ENCODE assay signal across 29 mouse cellular contexts in the genomic region with DNA sequence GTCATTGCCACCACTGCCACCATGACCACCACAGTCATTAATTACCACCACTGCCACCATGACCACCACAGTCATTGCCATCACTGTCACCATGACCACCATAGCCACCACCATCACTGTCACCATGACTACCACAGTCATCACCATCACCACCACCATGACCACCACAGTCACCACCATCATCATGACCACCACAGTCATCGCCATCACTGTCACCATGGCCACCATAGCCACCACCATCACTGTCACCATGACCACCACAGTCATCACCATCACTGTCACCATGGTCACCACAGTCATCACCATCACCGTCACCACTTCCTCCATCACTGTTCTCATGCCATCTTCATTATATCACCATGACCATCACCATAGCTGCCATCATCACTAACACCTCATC. TPM values are rescaled to one million over a fixed set of nuclear protein-coding genes. Genes with fewer than 3 reads are reported as not detected.
A peak's percentile ranks its signal among the peaks of the same experiment; 100 is the strongest.
DNase-seq lines count a peak whose midpoint lies in the region; ATAC-seq and TF ChIP-seq lines count a peak whose summit lies in the region.
"Had no signal": no experiment of that assay in that cellular context is flagged by ENCODE, and none has a peak within 500 bp of the region (broad histone marks: within the 10 kb centered on the region; RNA-seq: fewer than 3 reads in every experiment).

No protein-coding gene starts in this region.

- H3K4me1 ChIP-seq in G1E (ENCODE audit: insufficient read depth, low read depth, low read length) = peaks cover 2% of the 10 kb centered on the region; the same call in 1 of the 2 replicates

- H3K27me3 ChIP-seq in G1E (ENCODE audit: insufficient read depth, low read length) (peaks cover 28% of the 10 kb centered on the region), myocyte (ENCODE audit: control insufficient read depth, insufficient read depth, insufficient read length) (peaks cover 8% of the 10 kb centered on the region)
- H3K27me3 ChIP-seq: embryonic facial prominence, embryonic 13.5 days; forebrain, embryonic 12.5 days; forebrain, embryonic 15.5 days; heart, embryonic 12.5 days; heart, embryonic 15.5 days; Patski had no signal

- no peak for ATAC-seq in G1E (ENCODE audit: extremely low read depth, insufficient number of reproducible peaks, low FRiP score, poor library complexity, severe bottlenecking)
- ATAC-seq: CD4-positive, CD25-positive, alpha-beta regulatory T cell, adult 4 months; forebrain, embryonic 15.5 days; hindbrain, postnatal 0 days; Patski had no signal

- H3ac ChIP-seq in myocyte (ENCODE audit: control insufficient read depth, insufficient read length) = no peak overlapping the region

- TF ChIP-seq POLR2A in myocyte (IDR thresholded peaks at IDR 0.05; ENCODE audit: insufficient read length, low read depth) = no peak

- H3K4me2 ChIP-seq in myocyte (ENCODE audit: low read depth) = no peak overlapping the region
- H3K4me2 ChIP-seq: embryonic facial prominence, embryonic 13.5 days; forebrain, embryonic 12.5 days; forebrain, embryonic 15.5 days; heart, embryonic 12.5 days; heart, embryonic 15.5 days; hindbrain, embryonic 14.5 days had no signal

- H3K27ac ChIP-seq in layer of hippocampus, adult 2 months = 0 out of 2 replicates have a peak overlapping the region, but pooled peaks have one; percentile 95
- H3K27ac ChIP-seq: embryonic facial prominence, embryonic 10.5 days; embryonic facial prominence, embryonic 13.5 days; forebrain, embryonic 12.5 days; forebrain, embryonic 15.5 days; hindbrain, embryonic 14.5 days; hindbrain, postnatal 0 days had no signal

- intact Hi-C loops in left cerebral cortex, postnatal 4 days (cut with DNase I) = no loop called here

- no peak for DNase-seq in layer of hippocampus, adult 2 months (ENCODE audit: low spot score in 2 of 2)
- DNase-seq in layer of hippocampus, adult 8-10 months (ENCODE audit: low spot score in 2 of 2) = no peak
- DNase-seq in G1E (ENCODE audit: low spot score) = no peak
- DNase-seq in spleen, postnatal 36 days (ENCODE audit: low spot score in 2 of 2) = no peak
- no peak for DNase-seq in right cerebral cortex, postnatal 10 days (ENCODE audit: low spot score in 2 of 2)
- DNase-seq in left cerebral cortex, postnatal 4 days = no peak
- DNase-seq: adrenal gland, postnatal 10 days; adrenal gland, postnatal 36 days; B cell, adult 2 months; cerebellum, adult 18-20 months; cerebellum, adult 9-11 months; cerebellum, postnatal 25 days; embryo, embryonic 11 days; gastrocnemius, postnatal 25 days; heart, adult 18-20 months; heart, postnatal 10 days; heart, postnatal 4 days had no signal

- TF ChIP-seq CTCF in layer of hippocampus, adult 2 months (conservative IDR thresholded peaks at IDR 0.05) = no peak
- no peak for TF ChIP-seq CTCF in G1E (IDR thresholded peaks at IDR 0.05; ENCODE audit: low read depth, low read length)

- H3K9me3 ChIP-seq in G1E (replicated peaks) = no peaks in the 10 kb centered on the region; the same call in 1 of the 2 replicates
- H3K9me3 ChIP-seq: embryonic facial prominence, embryonic 10.5 days; embryonic facial prominence, embryonic 13.5 days; forebrain, embryonic 12.5 days; forebrain, embryonic 15.5 days; heart, embryonic 12.5 days; heart, embryonic 15.5 days had no signal

- H3K36me3 ChIP-seq in G1E (replicated peaks) (no peaks in the 10 kb centered on the region), myocyte (ENCODE audit: control insufficient read depth, insufficient read depth) (no peaks in the 10 kb centered on the region)
- H3K36me3 ChIP-seq: embryonic facial prominence, embryonic 10.5 days; embryonic facial prominence, embryonic 13.5 days; forebrain, embryonic 12.5 days; heart, embryonic 12.5 days; heart, embryonic 15.5 days had no signal

- no peaks in the 10 kb centered on the region for H3K79me2 ChIP-seq in myocyte (ENCODE audit: control insufficient read depth, insufficient read depth)

- no peak overlapping the region for H3K4me3 ChIP-seq in layer of hippocampus, adult 2 months
- H3K4me3 ChIP-seq in G1E (ENCODE audit: low read depth, low read length) (peak overlapping the region; percentile 46; the same call in 1 of the 2 replicates), myocyte (no peak overlapping the region)
- H3K4me3 ChIP-seq: embryonic facial prominence, embryonic 10.5 days; embryonic facial prominence, embryonic 13.5 days; erythroblast, embryonic 14.5 days; forebrain, embryonic 12.5 days; forebrain, embryonic 15.5 days; heart, embryonic 12.5 days; heart, embryonic 15.5 days had no signal

TF ChIP-seq in myocyte, 11 proteins besides CTCF, POLR2A, EP300 and RAD21:
- TF ChIP-seq MYOG (IDR thresholded peaks at IDR 0.05; ENCODE audit: control insufficient read depth in 1 of 3, insufficient read depth in 1 of 3, insufficient read length in 2 of 3, low read depth in 2 of 3) (no peak), MYOD1 (IDR thresholded peaks at IDR 0.05; ENCODE audit: control insufficient read depth in 1 of 3, insufficient read length in 2 of 3, low read depth in 2 of 3) (peak in 1 of 3 experiments; percentile 16), TCF12 (IDR thresholded peaks at IDR 0.05; ENCODE audit: insufficient read depth, poor library complexity, severe bottlenecking) (no peak), TCF3 (IDR thresholded peaks at IDR 0.05; ENCODE audit: insufficient read length, low read depth) (peak; percentile 9), SRF (IDR thresholded peaks at IDR 0.05; ENCODE audit: control insufficient read depth, insufficient read length, low read depth) (peak; percentile 48)

RNA-seq across cellular contexts. Expression of gene Ykt6, which starts 43.0 kb away (rescaled TPM):
- 10 to 100 TPM; 63.4 to 71.4 TPM for total RNA-seq in layer of hippocampus, adult 2 months (2021)
- total RNA-seq in layer of hippocampus, adult 8-10 months (2022) = 10 to 100 TPM; 69.3 to 77.7 (median 72.5) TPM
- total RNA-seq in G1E (2014; fragmentation: Nextera tagmentation) = 20.3 and 22.5 TPM in 2 replicates
- total RNA-seq in G1E (2017) = 51.5 and 55.9 TPM in 2 replicates
- polyA plus RNA-seq in G1E (2012) = 9.4 and 11.6 TPM in 2 replicates
- 89.7 TPM for polyA plus RNA-seq in myocyte (2012; fragmentation: generic; extraction: Trizol)
- 100 to 1,000 TPM; 202 to 213 TPM for total RNA-seq in left cerebral cortex, postnatal 4 days (2021)

RNA-seq across cellular contexts. Expression of gene Gck, which starts 48.6 kb away (rescaled TPM):
- 1 to 10 TPM; 2.4 to 3.3 TPM for total RNA-seq in layer of hippocampus, adult 2 months (2021)
- 1 to 10 TPM; 2.6 to 3.7 (median 3.5) TPM for total RNA-seq in layer of hippocampus, adult 8-10 months (2022)
- total RNA-seq in G1E (2014; fragmentation: Nextera tagmentation) (not detected in 2 replicates), G1E (2017) (0.06 and 0.11 TPM in 2 replicates)
- polyA plus RNA-seq in G1E (2012) (not detected in 2 replicates), myocyte (2012; fragmentation: generic; extraction: Trizol) (0.07 TPM)
- total RNA-seq in left cerebral cortex, postnatal 4 days (2021) = 1 to 10 TPM; 3.9 to 4.0 TPM
- total RNA-seq: heart, postnatal 4 days had no signal
- polyA plus RNA-seq: CD4-positive, CD25-positive, alpha-beta regulatory T cell, adult 4 months; erythroblast, embryonic 14.5 days had no signal
